Mouse (Mus musculus): ENCODE results near the gene Tssk3. TPM values are rescaled to one million over a fixed set of nuclear protein-coding genes. Genes with fewer than 3 reads are reported as not detected.
"Not testable (repeated sequence)": the region's sequence is repeated elsewhere in the genome, so short reads cannot be mapped to it uniquely, and the experiment has no call there.

Gene Tssk3
- total RNA-seq (2021), result not detected
- long read RNA-seq, experiment 1, result 0 reads
- long read RNA-seq, experiment 2, result 0 reads

- no peak for DNase-seq (ENCODE audit: low spot score in 2 of 2)
Measured at GRCm38 (mm10) chr4:129490972-129491880, at the start of gene Tssk3, which contains the start of gene Fam229a. Gene Tssk3 (minus strand): TSS chr4:129491022. Gene Fam229a (plus strand): TSS chr4:129491190.

GRCm38 (mm10) chr4:129540012-129540411, 49.2 kb upstream of the Tssk3 start:
- no peak for DNase-seq (ENCODE audit: low spot score in 2 of 2)

- not testable (repeated sequence) for DNase-seq (ENCODE audit: low spot score in 2 of 2)
Measured at GRCm38 (mm10) chr4:129528901-129529300, 38.1 kb upstream of the Tssk3 start.

GRCm38 (mm10) chr4:129525889-129526288, 35.1 kb upstream of the Tssk3 start:
- no peak for DNase-seq (ENCODE audit: low spot score in 2 of 2)

- no peak for DNase-seq (ENCODE audit: low spot score in 2 of 2)
Measured at GRCm38 (mm10) chr4:129525338-129525737, 34.5 kb upstream of the Tssk3 start.

- no peak for DNase-seq (ENCODE audit: low spot score in 2 of 2)
Measured at GRCm38 (mm10) chr4:129518519-129518918, 27.7 kb upstream of the Tssk3 start.

- DNase-seq (ENCODE audit: low spot score in 2 of 2), result no peak
Measured at GRCm38 (mm10) chr4:129516925-129517324, 26.1 kb upstream of the Tssk3 start.

GRCm38 (mm10) chr4:129514300-129514898, 23.6 kb upstream of the Tssk3 start:
- DNase-seq (ENCODE audit: low spot score in 2 of 2), result no peak

- DNase-seq (ENCODE audit: low spot score in 2 of 2), result no peak
Measured at GRCm38 (mm10) chr4:129513891-129514290, 23.1 kb upstream of the Tssk3 start.

- peak; percentile 43 to 44 for DNase-seq (ENCODE audit: low spot score in 2 of 2)
Measured at GRCm38 (mm10) chr4:129513086-129513767, 22.4 kb upstream of the Tssk3 start, which contains the start of gene Marcksl1. Gene Marcksl1 (plus strand): TSS chr4:129513581.

GRCm38 (mm10) chr4:129511413-129512096, 20.7 kb upstream of the Tssk3 start:
- no peak for DNase-seq (ENCODE audit: low spot score in 2 of 2)

GRCm38 (mm10) chr4:129510723-129511412, 20.0 kb upstream of the Tssk3 start:
- DNase-seq (ENCODE audit: low spot score in 2 of 2), result no peak

- DNase-seq (ENCODE audit: low spot score in 2 of 2), result no peak
Measured at GRCm38 (mm10) chr4:129509650-129510049, 18.8 kb upstream of the Tssk3 start.

- no peak for DNase-seq (ENCODE audit: low spot score in 2 of 2)
Measured at GRCm38 (mm10) chr4:129508834-129509600, 18.2 kb upstream of the Tssk3 start.

GRCm38 (mm10) chr4:129508237-129508515, 17.4 kb upstream of the Tssk3 start:
- no peak for DNase-seq (ENCODE audit: low spot score in 2 of 2)

GRCm38 (mm10) chr4:129507434-129508236, 16.8 kb upstream of the Tssk3 start:
- no peak for DNase-seq (ENCODE audit: low spot score in 2 of 2)

GRCm38 (mm10) chr4:129505511-129505910, 14.7 kb upstream of the Tssk3 start:
- DNase-seq (ENCODE audit: low spot score in 2 of 2), result no peak

- no peak for DNase-seq (ENCODE audit: low spot score in 2 of 2)
Measured at GRCm38 (mm10) chr4:129502901-129503444, 12.2 kb upstream of the Tssk3 start.
